Mouse (Mus musculus) regulatory T cell (primary cell): ENCODE results near the gene Emilin3.

ENCODE experiments used
- in situ Hi-C: fragments of 300-600 bp; cut with MboI, MseI; formaldehyde crosslinking; loops from one replicate; pipeline ENCODE4 v1.15.1; 2025; ENCODE audit warnings: high pct_unique_total_duplicates

Emilin3 gene

GRCm38 (mm10) chr2:160874231-160874877 lies 37.8 kb downstream of the Emilin3 start:
- in situ Hi-C loops: loop anchor here (5.0 kb wide), 1 partner anchor 137 kb away; no protein-coding TSS in a partner anchor

GRCm38 (mm10) chr2:160872890-160873382 lies 39.2 kb downstream of the Emilin3 start, which contains the start of gene Zhx3:
Zhx3 (minus strand) TSS chr2:160872998.
- in situ Hi-C loops: loop anchor here (5.0 kb wide), 1 partner anchor 136 kb away; no protein-coding TSS in a partner anchor

GRCm38 (mm10) chr2:160872395-160872794 lies 39.7 kb downstream of the Emilin3 start:
- in situ Hi-C loops: loop anchor here (5.0 kb wide), 1 partner anchor 135 kb away; no protein-coding TSS in a partner anchor

- in situ Hi-C loops: loop anchor here (5.0 kb wide), 1 partner anchor 134 kb away; no protein-coding TSS in a partner anchor
Measured at GRCm38 (mm10) chr2:160871310-160871709, 40.8 kb downstream of the Emilin3 start.

- in situ Hi-C loops: no loop called here
Measured at GRCm38 (mm10) chr2:160869446-160869845, 42.7 kb downstream of the Emilin3 start.

GRCm38 (mm10) chr2:160865266-160865665 lies 46.9 kb downstream of the Emilin3 start:
- in situ Hi-C loops: no loop called here

GRCm38 (mm10) chr2:160864112-160864511 lies 48.0 kb downstream of the Emilin3 start:
- in situ Hi-C loops: no loop called here

- in situ Hi-C loops: no loop called here
Measured at GRCm38 (mm10) chr2:160860363-160860762, 51.8 kb downstream of the Emilin3 start.
